Mouse (Mus musculus) adrenal gland, adult 18-20 months (tissue): ENCODE results near the gene Ifna15. TPM values are rescaled to one million over a fixed set of nuclear protein-coding genes. Genes with fewer than 3 reads are reported as not detected.
A peak's percentile ranks its signal among the peaks of the same experiment; 100 is the strongest.
"Not testable (repeated sequence)": the region's sequence is repeated elsewhere in the genome, so short reads cannot be mapped to it uniquely, and the experiment has no call there.

Source experiments
- DNase-seq, 2 experiments: peaks; one replicate each; pipeline ENCODE4 v3.0.0; 2021 to 2022; ENCODE audit warnings: low spot score in 2 of 2
- long read RNA-seq, 2 experiments: library from polyadenylated mRNA; stranded (forward); transcript quantifications; one replicate each; pipeline ENCODE4 v2.0.0; 2021
- total RNA-seq, 2 experiments: library from RNA; stranded (reverse); gene quantifications; 1 replicate in 1 of 2; 2 replicates in 1 of 2; pipeline ENCODE4 v1.2.3; 2021

Ifna15 gene
- total RNA-seq, result not detected
- long read RNA-seq, experiment 1, result 0 reads
- long read RNA-seq, experiment 2, result 0 reads

DNA sequence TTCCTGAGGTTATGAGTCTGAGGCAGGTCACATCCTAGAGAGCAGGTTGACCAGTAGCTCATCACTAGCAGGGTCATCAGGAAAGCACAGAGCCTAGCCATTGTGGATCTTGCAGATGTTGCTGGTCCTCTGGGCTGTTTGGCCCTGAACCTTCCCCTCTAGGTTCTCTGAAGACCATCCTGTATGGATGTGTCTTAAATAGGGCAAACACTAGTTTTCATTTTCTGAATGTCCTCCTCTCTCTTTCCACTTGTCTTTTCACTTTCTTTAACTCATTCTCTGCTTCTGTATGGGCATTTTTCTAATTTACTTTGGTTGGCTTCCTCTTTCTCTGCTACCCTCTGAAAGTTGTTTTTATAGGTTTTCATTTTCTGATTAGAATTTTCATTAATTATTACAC is at the start of gene Ifna15:
TSS of gene Ifna15 (minus strand) at position 101 of the 400 bp plus-strand sequence.
- DNase-seq, result not testable (repeated sequence)

DNA sequence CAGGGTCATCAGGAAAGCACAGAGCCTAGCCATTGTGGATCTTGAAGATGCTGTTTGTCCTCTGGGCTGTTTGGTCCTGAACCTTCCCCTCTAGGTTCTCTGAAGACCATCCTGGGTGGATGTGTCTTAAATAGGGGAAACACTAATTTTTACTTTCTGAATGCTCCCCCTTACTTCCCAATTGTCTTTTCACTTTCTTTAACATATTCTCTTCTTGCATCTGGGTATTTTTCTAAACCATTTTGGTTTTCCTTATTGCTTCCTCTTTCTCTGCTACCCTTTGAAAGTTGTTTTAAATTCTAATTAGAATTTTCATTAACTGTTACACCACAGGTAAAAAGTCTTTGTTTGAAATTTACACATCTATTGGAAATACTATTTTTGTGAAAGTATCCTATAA is 45.2 kb upstream of the Ifna15 start, which contains the start of gene Ifna12:
TSS of gene Ifna12 (minus strand) at position 101 of the 400 bp plus-strand sequence.
- no peak for DNase-seq

DNA sequence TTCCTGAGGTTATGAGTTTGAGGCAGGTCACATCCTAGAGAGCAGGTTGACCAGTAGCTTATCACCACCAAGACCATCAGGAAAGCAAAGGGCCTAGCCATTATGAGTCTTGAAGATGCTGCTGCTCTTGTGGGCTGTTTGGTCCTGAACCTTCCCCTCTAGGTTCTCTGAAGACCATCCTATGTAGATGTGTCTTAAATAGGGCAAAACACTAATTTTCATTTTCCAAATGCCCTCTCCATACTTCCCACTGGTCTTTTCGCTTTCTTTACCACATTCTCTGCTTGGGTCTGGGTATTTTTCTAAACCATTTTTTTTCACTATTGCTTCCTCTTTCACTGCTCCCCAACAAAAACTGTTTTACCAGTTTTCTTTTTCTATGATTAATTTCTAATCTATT is 34.2 kb upstream of the Ifna15 start, which contains the start of gene Ifna9:
TSS of gene Ifna9 (minus strand) at position 101 of the 400 bp plus-strand sequence.
- no peak for DNase-seq

DNA sequence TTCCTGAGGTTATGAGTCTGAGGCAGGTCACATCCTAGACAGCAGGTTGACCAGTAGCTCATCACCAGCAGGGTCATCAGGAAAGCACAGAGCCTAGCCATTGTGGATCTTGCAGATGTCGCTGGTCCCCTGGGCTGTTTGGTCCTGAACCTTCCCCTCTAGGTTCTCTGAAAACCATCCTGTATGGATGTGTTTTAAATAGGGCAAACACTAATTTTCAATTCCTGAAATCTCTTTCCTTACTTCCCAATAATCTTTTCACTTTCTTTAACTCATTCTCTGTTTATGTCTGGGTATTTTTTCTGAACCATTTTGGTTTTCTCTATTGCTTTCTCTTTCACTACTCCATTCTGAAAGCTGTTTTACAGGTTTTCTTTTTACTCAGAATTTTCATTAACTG is 13.7 kb upstream of the Ifna15 start, which contains the start of gene Ifna14:
TSS of gene Ifna14 (minus strand) at position 101 of the 400 bp plus-strand sequence.
- no peak for DNase-seq

GRCm38 (mm10) chr4:88561791-88562190 is 3.7 kb upstream of the Ifna15 start:
- no peak for DNase-seq

- DNase-seq, result peak; percentile 69 to 76
Measured at GRCm38 (mm10) chr4:88550161-88550945, 7.7 kb downstream of the Ifna15 start.

DNA sequence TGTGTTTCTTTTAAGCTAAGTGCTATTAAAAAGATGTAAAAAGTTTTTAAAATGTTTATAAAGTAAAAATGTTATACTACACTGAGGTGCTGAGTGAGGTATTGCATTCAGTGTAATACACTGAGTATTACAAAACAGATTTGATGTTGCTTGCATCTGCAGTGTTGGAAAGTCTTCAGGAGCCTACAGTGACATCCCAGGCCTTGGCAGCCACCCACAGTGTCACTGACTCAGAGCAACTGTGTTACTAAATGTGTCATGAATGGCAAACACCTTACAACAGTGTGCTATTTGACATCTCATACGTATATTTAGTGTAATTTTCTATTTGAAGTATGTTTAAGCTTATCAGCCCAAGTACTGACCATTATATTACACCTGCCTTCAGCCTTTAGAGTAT is 10.1 kb downstream of the Ifna15 start:
- no peak for DNase-seq

- no peak for DNase-seq
Measured at GRCm38 (mm10) chr4:88543649-88544234, 14.3 kb downstream of the Ifna15 start.

GRCm38 (mm10) chr4:88537328-88537727 is 20.7 kb downstream of the Ifna15 start:
- DNase-seq, result no peak

DNA sequence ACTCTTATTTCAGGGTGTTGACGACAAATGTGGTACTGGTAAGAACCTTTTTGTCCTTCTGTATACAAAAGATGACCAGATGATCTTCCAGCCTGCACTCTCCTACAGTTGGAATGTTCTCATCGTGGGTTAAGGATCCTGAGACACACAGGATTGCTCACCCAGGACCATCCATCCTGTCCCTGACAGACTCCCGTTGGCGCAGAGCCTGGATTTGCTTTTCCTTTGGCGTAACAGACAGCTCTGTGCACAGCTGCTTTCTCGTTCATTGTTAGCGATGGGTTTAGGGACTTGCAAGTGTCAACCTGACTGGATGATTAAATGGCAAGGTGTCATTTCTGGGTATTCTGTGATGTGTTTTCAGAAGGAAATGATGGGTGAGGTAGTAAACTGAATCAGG is 21.4 kb downstream of the Ifna15 start:
- peak; percentile 31 to 33 for DNase-seq

GRCm38 (mm10) chr4:88535742-88536141 is 22.3 kb downstream of the Ifna15 start:
- DNase-seq, result no peak

DNA sequence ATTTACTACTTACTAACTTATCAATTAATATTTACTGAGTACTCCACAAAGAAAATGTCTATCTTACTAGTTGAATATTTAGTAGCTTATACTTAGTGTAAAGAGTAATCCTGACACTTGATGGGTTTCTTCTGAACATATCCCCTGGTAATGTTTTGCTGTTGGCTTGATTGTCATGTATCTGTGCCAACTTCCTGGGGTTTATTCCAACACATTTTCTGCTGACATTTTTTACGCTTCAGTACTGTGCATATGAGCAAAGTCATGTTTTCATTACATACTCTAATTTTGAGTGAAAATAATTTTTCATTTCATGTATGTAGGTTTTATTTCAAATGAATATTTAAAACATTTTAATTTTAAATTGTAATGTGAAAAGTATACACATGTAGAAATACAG is 23.1 kb downstream of the Ifna15 start:
- no peak for DNase-seq

GRCm38 (mm10) chr4:88533499-88533898 is 24.5 kb downstream of the Ifna15 start:
- DNase-seq, result no peak

DNA sequence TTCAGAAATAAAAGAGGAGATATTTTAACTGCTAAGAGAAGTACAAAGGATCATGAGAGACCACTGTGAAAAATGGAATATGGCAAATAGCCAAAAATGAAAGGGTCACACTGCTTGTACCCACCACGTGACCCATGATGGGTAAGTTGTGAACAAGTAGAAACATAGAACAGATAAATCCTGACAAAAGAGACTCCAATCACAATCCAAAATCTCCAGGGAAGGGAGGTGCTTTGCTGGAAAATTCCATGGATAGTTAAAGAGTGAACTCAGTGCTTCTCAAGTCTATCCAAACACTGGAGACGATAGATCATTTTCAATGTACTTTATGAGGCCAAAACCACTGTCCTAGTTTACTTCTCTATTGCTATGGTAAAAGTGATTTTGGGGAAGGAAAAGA is 27.2 kb downstream of the Ifna15 start:
- no peak for DNase-seq

DNA sequence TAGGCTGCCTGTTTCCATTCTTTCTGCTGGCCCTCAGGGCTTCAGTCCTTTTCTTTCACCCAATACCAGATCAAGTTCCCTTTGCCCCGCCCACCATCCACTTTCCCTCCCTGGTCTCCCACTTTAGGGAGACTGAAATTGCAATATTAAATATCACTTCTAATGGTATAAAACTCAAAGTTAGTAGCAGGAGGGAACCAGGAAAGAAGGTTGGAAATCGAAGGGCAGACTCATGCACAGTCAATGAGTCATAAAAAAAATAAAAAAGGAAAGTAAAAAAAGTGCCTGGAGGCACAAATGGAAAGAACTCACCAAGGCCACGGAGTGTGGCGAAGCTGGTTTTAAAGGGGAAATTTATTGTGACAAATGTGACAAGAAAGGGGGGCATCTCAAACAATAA is 27.8 kb downstream of the Ifna15 start:
- no peak for DNase-seq

GRCm38 (mm10) chr4:88526379-88527049 is 31.5 kb downstream of the Ifna15 start:
- no peak for DNase-seq

DNA sequence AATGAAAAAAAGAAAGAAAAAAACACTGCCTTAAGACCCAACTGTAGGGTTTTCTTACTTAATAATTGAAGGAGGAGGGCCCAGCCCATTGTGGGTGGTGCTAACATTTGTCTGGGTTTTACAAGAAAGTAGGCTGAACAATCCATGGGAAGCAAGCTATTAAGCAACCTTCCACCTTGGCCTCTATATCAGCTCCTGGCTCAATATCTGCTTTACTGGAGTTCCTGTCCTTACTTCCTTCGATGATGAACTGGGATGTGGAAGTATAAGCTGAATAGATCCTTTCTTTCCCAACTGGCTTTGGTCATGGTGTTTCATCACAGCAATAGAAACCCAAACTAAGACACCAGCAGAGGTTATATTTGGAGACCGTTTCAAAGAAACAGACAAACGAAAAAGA is 32.7 kb downstream of the Ifna15 start:
- no peak for DNase-seq

- peak in 1 of 2 experiments; percentile 34 for DNase-seq
Measured at GRCm38 (mm10) chr4:88523241-88523640, 34.8 kb downstream of the Ifna15 start.

GRCm38 (mm10) chr4:88522674-88523073 is 35.4 kb downstream of the Ifna15 start, which contains the start of gene Ifnb1:
Gene Ifnb1 (minus strand): TSS chr4:88522774.
- DNase-seq, result no peak

- no peak for DNase-seq
Measured at GRCm38 (mm10) chr4:88517957-88518356, 40.1 kb downstream of the Ifna15 start.

GRCm38 (mm10) chr4:88515711-88516211 is 42.3 kb downstream of the Ifna15 start:
- DNase-seq, result peak; percentile 30 to 33
